Mouse (Mus musculus) adrenal gland, postnatal 36 days (tissue): ENCODE measurements around the gene Olfr920. TPM values are rescaled to one million over a fixed set of nuclear protein-coding genes. Genes with fewer than 3 reads are reported as not detected.

Source experiments
- DNase-seq, 2 experiments: peaks; one replicate each; pipeline ENCODE4 v3.0.0; 2021; ENCODE audit warnings: mixed read lengths in 1 of 2
- long read RNA-seq, 2 experiments: library from polyadenylated mRNA; stranded (forward); transcript quantifications; one replicate each; pipeline ENCODE4 v2.0.0; 2021; ENCODE audit warnings: borderline sequencing depth in 2 of 2
- total RNA-seq, 2 experiments: library from RNA; stranded (reverse); gene quantifications; 2 replicates each; pipeline ENCODE4 v1.2.3; 2021

Gene Olfr920
- total RNA-seq: under 1 TPM; 0.23 to 0.40 TPM
- long read RNA-seq, experiment 1: 0 reads
- long read RNA-seq, experiment 2: 0 reads

DNA sequence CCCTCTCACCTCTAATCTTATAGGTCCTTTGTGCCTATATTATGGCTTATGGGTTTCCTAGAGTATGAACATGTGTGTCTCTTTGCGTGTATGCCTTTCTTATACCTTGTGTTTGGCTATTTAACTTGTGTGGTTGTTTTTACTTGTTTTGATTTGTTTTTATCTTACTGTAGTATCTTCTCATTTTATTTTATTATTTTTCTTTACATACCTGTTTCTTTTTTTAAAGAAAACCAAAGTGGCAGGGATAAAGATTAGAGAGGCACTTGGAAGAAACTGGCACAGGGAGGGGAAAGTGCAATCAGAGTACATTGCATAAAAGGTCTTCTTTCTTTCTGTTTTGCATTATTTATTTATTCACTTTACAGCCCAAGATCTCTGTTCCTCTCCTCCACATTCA lies at the start of gene Olfr920:
Olfr920 (plus strand) TSS at position 301 of the 400 bp plus-strand sequence.
- no peak for DNase-seq

DNA sequence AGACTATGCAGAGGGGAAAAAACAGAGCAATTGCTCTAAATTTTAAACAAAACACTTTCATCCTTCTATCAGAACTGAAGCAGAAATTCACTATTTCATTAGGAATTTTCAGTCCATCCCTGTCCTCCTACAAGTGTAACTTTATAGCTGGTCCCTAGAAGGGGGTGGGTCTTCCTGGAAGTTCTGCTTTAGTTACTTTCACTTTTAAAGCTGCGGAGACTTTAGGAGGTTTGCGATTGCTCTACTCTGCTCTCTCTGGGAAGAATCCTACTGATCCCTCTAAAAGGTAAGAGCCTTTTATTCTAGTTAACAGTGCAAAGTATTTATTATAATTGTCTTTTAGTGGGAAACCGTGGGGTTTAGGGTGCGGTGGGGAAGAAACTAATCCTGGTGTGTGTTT lies 34.0 kb upstream of the Olfr920 start, which contains the start of gene Vwa5a:
Vwa5a (plus strand) TSS at position 167 of the 400 bp plus-strand sequence.
- peak; percentile 6 to 59 for DNase-seq

DNA sequence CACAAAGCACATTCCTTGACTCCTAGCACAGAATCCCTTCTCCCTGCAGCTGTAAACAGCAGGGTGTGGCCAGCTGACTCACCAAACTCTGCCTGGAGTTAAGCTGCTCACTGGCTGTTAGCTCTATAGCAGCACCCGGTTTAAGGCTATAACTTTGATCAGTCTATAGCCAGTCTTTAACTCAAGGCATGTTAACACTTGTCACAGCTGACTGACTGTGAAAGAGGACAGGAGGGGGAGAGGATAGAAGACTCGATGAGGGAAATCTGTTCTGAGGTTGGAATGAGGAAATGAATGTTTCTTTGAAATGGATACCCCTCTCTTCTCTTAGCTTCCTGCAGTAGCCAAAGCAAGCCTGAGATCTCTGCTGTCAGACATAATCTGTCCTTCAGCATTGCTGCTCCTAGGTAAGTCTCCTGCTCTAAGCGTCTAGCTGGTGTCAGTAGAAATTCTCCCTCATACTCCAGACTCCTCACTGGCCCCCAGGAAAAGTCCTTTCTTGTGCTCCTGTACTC lies 33.1 kb upstream of the Olfr920 start:
- peak; percentile 49 to 60 for DNase-seq

DNA sequence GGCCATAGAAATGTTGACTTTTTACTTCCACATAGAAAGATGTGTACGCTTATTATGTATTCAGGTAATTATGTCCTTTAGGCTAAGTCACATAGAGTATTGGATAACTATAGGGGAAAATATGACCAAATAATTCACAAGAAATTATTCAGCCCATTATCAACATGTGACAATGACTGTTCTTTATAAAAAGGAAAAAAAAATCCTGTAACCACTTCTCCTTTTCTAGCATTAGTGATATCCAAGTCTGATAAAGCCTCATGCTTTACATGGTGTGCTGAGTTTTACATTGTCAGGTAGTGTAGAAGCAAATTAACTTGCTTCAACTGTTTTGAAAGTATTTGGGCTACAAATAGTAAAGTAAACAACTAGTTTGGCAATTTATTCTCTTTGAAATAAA lies 28.1 kb upstream of the Olfr920 start:
- DNase-seq: no peak

DNA sequence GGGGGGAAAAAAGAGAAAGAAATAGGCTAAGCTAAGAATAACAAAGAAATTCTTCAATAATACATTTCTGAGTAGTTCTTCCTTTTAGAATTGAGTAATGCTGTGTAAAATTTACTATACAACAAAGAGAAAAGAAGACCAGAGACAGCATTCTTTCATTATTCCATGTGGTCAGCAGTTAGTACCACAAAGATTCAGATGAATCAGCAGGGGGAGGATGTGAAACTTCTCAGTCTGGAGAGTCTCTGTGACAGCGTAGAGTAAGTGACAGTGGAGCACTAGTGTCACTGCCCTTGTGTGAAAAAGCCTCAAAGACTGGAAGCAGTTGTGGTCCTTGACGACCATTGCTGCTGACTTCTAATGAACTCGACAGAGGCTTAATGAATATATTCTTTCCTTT lies 23.9 kb upstream of the Olfr920 start:
- no peak for DNase-seq

DNA sequence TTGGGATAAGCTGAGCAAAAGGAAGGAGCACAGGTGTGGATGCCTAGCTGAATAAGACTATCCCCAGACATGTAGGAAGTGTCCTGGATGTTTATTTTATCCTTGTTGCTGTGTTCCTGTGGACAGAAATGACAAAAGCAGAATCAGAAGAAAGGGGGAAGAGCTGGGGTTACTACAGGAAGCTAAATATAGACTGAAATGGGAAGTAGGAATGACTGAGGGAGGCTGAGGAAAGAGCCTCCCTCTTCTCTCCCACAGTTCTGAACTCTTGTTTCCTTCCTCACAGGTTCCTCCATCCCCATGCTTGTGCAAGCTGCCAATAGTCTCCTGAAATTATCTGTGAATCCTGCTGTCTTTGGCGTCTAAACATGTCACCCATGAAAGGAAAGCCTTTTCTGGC lies 10.7 kb upstream of the Olfr920 start:
- DNase-seq: no peak

DNA sequence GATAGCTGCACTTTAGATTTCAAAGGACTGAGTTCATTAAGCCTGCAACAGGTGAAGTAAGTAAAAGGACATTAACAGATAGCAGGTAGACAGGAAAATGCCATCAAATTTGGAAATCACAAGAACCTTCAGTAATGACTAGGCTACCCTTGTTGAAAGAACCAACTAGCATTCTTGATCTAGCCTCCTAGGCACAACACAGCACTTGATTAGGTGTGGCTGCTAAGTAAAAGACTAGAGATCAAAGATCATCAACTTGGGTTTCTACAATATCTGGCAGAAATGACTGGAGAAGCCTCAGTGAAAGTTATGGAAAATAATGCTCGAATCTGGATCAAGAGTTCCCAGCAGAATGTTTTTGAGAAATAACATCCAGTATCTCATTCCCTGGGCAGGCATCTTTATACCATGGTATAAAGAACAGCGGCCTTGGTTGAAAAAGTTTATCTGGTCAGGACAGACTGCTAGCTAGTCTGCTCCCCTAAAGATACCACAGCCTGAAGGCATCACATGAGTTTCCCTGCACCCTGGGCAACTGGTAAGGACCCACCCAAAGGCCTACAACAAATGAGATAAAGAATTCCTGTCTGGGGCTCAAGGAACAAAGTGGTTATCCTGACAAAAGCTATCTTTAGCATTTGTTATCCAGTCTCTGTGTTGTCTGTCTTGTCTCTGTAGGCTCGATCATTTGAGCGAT lies 7.3 kb upstream of the Olfr920 start:
- DNase-seq: no peak

DNA sequence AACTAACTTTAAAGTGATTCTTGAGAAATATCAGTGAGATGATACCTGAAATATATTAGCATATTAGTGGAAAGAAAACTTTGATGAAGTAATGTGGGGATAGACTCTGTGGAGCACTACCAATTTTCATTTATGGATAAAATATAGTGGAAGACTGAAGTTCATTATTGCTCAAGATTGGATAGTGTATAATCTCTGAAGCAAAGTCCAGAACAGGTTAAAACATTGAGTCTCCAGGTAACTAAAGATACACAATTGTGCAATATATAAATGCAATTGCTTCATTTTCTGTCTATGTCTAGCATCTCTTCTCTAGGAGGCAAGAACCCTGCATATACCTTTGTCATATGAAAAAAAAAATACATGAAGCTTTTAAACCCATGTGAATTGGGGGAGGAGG lies 20.7 kb downstream of the Olfr920 start, which contains the start of gene Olfr921:
Olfr921 (plus strand) TSS at position 301 of the 400 bp plus-strand sequence.
- no peak for DNase-seq

DNA sequence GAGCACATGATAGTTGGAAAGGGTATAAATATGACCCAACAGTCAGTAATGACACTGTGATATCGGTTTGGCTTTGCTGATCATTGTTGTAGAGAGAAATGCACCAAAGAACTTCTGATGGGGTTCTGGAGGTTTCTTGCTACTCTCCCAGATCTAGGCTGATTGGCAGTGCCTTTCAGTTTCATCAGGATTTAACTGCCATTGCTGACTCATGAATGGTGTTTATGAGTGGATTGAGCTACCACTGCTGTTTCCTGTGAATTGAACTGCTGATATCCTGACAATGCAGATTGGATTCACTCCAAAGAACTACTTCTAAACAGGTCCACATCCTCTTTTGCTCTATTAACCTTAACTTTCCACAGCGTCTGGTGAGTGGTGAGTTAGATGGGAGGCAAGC lies 40.6 kb downstream of the Olfr920 start:
- no peak for DNase-seq

DNA sequence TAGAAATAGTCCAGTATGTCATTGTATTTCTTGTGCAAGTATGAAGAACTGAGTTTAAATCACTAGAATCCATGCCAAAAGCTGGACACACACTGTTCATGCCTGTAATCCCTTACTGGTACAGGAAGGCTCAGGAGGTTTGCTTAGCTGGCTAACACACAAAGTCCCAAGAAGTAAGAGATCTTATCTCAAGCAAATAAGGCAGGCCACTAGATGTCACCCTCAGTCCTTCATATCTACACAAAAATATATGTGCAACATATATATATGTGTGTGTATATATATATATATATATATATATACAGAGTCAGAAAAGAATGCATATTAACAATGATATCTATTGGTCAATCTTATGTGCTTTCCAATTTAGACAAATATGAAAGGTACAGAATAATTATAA lies 53.6 kb downstream of the Olfr920 start:
- no peak for DNase-seq

Other genes with a start within 250 kb of the Olfr920 start
- gene Olfr911-ps1, start 230.7 kb upstream of the Olfr920 start, total RNA-seq: not detected
- gene Olfr910, start 214.4 kb upstream of the Olfr920 start, total RNA-seq: not detected
- not detected for gene Olfr912, start 172.1 kb upstream of the Olfr920 start, total RNA-seq
- not detected for gene Olfr913, start 159.5 kb upstream of the Olfr920 start, total RNA-seq
- not detected for gene Olfr914, start 147.2 kb upstream of the Olfr920 start, total RNA-seq
- gene Olfr916, start 92.4 kb upstream of the Olfr920 start, total RNA-seq: not detected
- not detected for gene Olfr917, start 86.5 kb upstream of the Olfr920 start, total RNA-seq
- not detected for gene Olfr918, start 77.7 kb upstream of the Olfr920 start, total RNA-seq
- not detected for gene Olfr919, start 48.6 kb upstream of the Olfr920 start, total RNA-seq
- gene Vwa5a, start 34.0 kb upstream of the Olfr920 start, total RNA-seq: 10 to 100 TPM; 41.1 to 48.3 TPM
- gene Olfr921, start 20.8 kb downstream of the Olfr920 start, total RNA-seq: not detected
- not detected for gene Olfr922, start 62.3 kb downstream of the Olfr920 start, total RNA-seq
- not detected for gene Olfr923, start 74.2 kb downstream of the Olfr920 start, total RNA-seq
- not detected for gene Olfr924, start 92.2 kb downstream of the Olfr920 start, total RNA-seq
- gene Olfr26, start 102.8 kb downstream of the Olfr920 start, total RNA-seq: not detected
- not detected for gene Olfr926, start 124.8 kb downstream of the Olfr920 start, total RNA-seq
- gene Olfr930, start 177.5 kb downstream of the Olfr920 start, total RNA-seq: not detected
- under 1 TPM in 1 of 2 experiments, not detected in 1; 0.10 TPM for gene Olfr933, start 220.0 kb downstream of the Olfr920 start, total RNA-seq
- gene Olfr934, start 236.0 kb downstream of the Olfr920 start, total RNA-seq: not detected
- not detected for gene Olfr935, start 247.4 kb downstream of the Olfr920 start, total RNA-seq